Mouse (Mus musculus) lung, adult 2 months (tissue): ENCODE results near the gene Tead1. TPM values are rescaled to one million over a fixed set of nuclear protein-coding genes. Genes with fewer than 3 reads are reported as not detected.

ENCODE experiments used
- DNase-seq: peaks from one replicate; pipeline ENCODE4 v3.0.0; 2022
- H3K4me1 ChIP-seq: fragments of 200-500 bp; 2 replicates; pipeline ENCODE4 v1.6.1; 2011; ENCODE audit warnings: low read length; ENCODE audit not compliant: control insufficient read depth, insufficient read depth
- H3K4me3 ChIP-seq: fragments of 200-500 bp; replicated peaks from 2 replicates; pipeline ENCODE3; 2011; ENCODE audit warnings: low read depth, mild to moderate bottlenecking, control low read depth, low read length; ENCODE audit errors: extremely low read depth
- CTCF ChIP-seq: fragments of 200-500 bp; IDR thresholded peaks from 2 replicates; pipeline ENCODE4 v1.5.1; 2011; ENCODE audit warnings: mild to moderate bottlenecking, low read length, control low read depth; ENCODE audit not compliant: insufficient read depth
- POLR2A ChIP-seq: fragments of 200-500 bp; IDR thresholded peaks from 2 replicates; pipeline ENCODE4 v1.6.1; 2011; ENCODE audit warnings: low read depth, mild to moderate bottlenecking, control low read depth, low read length, borderline replicate concordance; ENCODE audit errors: extremely low read depth
- WGBS: fragments of 180-500 bp; shearing (Covaris S2); methylation state at CpG from one replicate; pipeline ENCODE4 v1.1.7; 2018; 5-methylcytosine and 5-hydroxymethylcytosine counted together
- polyA plus RNA-seq: library from polyadenylated mRNA; depleted of rRNA; stranded (reverse); fragments of >200 nt; gene quantifications from 2 replicates; pipeline ENCODE4 v1.2.3, GENCODE M21; 2012

Gene Tead1
- polyA plus RNA-seq, 1 experiment = 45.9 TPM

- no peak for DNase-seq
- no peak overlapping the region for H3K4me3 ChIP-seq
- H3K4me1 ChIP-seq = 0 out of 2 replicates have a peak, but pooled peaks cover 2% of the 10 kb centered on the region
- TF ChIP-seq POLR2A (no peak), CTCF (0 out of 2 replicates have a peak, but pooled peaks have one; percentile 23)
- 87% methylated on average over 7 of the region's 7 CpGs for WGBS
These were observed 134.0 kb downstream of the Tead1 start for GRCm38 (mm10) chr7:112813163-112813562.

DNA sequence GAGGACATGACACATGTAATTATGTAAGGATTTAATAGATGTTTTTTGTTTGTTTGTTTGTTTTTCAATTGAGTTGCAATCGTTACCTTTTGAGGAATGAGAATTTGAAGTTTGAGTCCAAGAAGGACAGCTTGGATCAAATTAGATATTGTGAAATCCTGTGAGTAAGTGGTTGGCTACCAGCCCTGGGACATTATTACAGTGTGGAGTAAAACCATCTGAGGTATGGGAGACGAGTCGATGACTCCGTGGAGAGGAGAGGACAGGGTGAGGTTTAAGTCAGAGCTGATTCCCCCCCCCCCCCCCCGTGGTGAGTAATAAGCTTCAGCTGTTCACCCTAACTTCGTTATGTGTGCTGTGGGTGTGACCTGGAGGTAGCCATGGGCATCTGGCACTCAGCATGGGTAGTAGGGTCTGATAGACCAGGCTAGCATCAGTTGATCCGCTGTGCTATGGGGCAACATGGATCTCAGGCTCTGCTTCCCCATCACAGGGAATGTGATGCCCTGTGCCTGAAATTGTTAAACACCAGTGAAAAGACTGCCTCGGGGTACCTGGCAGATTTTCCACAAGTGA is 134.7 kb downstream of the Tead1 start:
- Histone ChIP-seq H3K4me1 (0 out of 2 replicates have a peak, but pooled peaks cover 2% of the 10 kb centered on the region), H3K4me3 (no peak overlapping the region)
- no peak for TF ChIP-seq POLR2A
- no peak for TF ChIP-seq CTCF
- no peak for DNase-seq
- 60% methylated on average over 8 of the region's 8 CpGs for WGBS

- Histone ChIP-seq H3K4me1 (0 out of 2 replicates have a peak, but pooled peaks cover 2% of the 10 kb centered on the region), H3K4me3 (no peak overlapping the region)
- TF ChIP-seq POLR2A = no peak
- TF ChIP-seq CTCF = no peak
- WGBS = 84% methylated on average over 5 of the region's 5 CpGs
- DNase-seq = no peak
These were observed 136.9 kb downstream of the Tead1 start for GRCm38 (mm10) chr7:112816016-112816415.

DNA sequence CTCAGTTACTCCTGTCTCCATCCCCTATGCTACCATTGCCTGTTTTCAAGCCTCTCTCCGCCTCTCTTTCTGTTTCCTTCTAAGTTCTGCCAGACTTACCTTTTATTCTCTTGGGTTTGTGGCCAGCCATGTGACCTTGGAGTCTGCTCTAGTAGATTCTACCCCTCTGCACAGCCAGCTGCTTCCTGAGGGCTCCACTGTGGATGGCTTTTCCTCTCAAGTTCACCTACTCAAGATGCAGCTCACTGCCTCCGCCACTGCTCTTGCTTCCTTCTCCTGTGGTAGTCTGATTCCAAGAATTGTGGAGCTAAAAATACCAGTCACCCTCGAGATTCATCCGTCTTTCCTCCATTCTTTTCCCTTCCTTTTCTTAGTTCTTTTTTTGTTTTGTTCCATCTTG is 140.7 kb downstream of the Tead1 start:
- TF ChIP-seq CTCF (no peak), POLR2A (no peak)
- H3K4me3 ChIP-seq = no peak overlapping the region
- peaks cover 6% of the 10 kb centered on the region; the same call in 1 of the 2 replicates for H3K4me1 ChIP-seq
- WGBS = 48% methylated on average over 4 of the region's 4 CpGs
- DNase-seq = no peak

DNA sequence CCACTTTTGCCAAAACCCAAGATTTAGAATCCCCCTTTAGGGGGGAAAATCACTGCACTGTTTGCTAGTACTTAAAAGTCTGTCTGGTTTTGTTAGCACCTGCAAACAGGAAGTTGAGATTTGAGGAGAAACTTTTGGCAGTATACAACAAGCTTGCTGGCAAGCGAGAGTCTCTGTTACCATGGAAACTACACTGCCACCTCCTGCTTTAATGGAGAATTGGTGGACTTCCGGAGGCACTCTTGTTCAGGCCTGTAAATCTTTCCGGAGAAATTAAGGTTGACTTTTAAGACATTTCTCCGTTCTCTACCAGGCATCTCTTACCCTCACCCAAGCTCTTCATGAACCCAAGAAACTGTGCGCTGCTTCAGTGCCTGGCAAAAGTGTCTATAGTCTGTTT is 143.8 kb downstream of the Tead1 start:
- H3K4me1 ChIP-seq = peaks cover 20% of the 10 kb centered on the region
- no peak for DNase-seq
- 16% methylated on average over 5 of the region's 5 CpGs for WGBS

GRCm38 (mm10) chr7:112823621-112824020 is 144.5 kb downstream of the Tead1 start:
- DNase-seq = peak; percentile 58
- Histone ChIP-seq H3K4me3 (no peak overlapping the region), H3K4me1 (peaks cover 22% of the 10 kb centered on the region)
- 9% methylated on average over 5 of the region's 5 CpGs for WGBS
- TF ChIP-seq CTCF (no peak), POLR2A (no peak)

More for the DNA sequence above, 143.8 kb downstream of the Tead1 start:
- no peak overlapping the region for H3K4me3 ChIP-seq
- TF ChIP-seq CTCF = no peak
- TF ChIP-seq POLR2A = no peak

GRCm38 (mm10) chr7:112825339-112825781 is 146.2 kb downstream of the Tead1 start:
- no peak overlapping the region for H3K4me3 ChIP-seq

GRCm38 (mm10) chr7:112826114-112826911 is 147.2 kb downstream of the Tead1 start:
- TF ChIP-seq POLR2A (no peak), CTCF (no peak)
- Histone ChIP-seq H3K4me1 (peaks cover 22% of the 10 kb centered on the region), H3K4me3 (no peak overlapping the region)
- peak; percentile 56 for DNase-seq
- 33% methylated on average over 17 of the region's 17 CpGs for WGBS

More at GRCm38 (mm10) chr7:112825339-112825781, 146.2 kb downstream of the Tead1 start:
- peaks cover 22% of the 10 kb centered on the region for H3K4me1 ChIP-seq
- no peak for TF ChIP-seq CTCF
- TF ChIP-seq POLR2A = no peak
- 20% methylated on average over 11 of the region's 11 CpGs for WGBS
- no peak for DNase-seq

DNA sequence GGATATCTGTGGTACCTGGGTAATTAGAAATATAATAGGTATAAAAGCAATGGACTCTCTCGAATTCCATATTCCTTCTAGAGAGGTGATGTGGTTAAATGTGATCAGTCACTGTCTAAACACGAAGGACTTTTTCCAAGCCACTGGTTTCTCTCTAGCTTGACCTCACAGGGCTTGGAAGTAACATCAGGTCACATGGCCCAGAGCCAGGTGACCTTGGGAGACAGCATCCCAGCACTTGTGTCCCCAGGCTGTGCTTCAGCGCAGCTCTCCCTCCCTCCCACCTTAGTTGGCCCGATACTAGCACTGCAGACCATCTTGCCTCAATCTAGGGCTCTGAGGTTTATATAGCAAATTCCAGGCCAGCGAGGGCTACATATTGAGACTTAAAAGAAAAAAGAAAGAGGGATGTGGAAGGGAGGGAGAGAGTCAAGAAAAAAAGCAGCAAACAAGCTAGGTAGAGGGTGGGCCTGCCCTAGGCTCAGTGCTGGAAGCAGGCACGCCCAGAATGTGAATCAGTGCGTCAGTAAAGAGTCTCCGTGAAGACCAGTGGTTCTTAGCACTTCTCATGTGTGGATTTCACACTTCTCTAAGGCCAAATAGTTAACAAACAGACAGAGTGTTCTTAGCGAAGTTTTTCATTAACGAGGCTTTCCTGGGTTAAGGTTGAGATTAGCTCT is 149.0 kb downstream of the Tead1 start:
- no peak for TF ChIP-seq POLR2A
- no peak for TF ChIP-seq CTCF
- DNase-seq = no peak
- 56% methylated on average over 10 of the region's 10 CpGs for WGBS
- Histone ChIP-seq H3K4me3 (no peak overlapping the region), H3K4me1 (peaks cover 18% of the 10 kb centered on the region)

GRCm38 (mm10) chr7:112828696-112829022 is 149.5 kb downstream of the Tead1 start:
- DNase-seq = no peak
- no peak overlapping the region for H3K4me3 ChIP-seq
- peaks cover 16% of the 10 kb centered on the region for H3K4me1 ChIP-seq
- TF ChIP-seq CTCF = no peak
- TF ChIP-seq POLR2A = no peak
